Mouse (Mus musculus) erythroblast, embryonic 14.5 days (primary cell): Measurements from ENCODE around the gene Met.

Source experiments
- GATA1 ChIP-seq: IDR thresholded peaks from 2 replicates; pipeline ENCODE4 v1.6.1; 2012; ENCODE audit warnings: low read length, inconsistent platforms, mixed read lengths
- TAL1 ChIP-seq: IDR thresholded peaks from 3 replicates; pipeline ENCODE4 v1.6.1; 2012; ENCODE audit warnings: low read length, inconsistent platforms, mixed read lengths

DNA sequence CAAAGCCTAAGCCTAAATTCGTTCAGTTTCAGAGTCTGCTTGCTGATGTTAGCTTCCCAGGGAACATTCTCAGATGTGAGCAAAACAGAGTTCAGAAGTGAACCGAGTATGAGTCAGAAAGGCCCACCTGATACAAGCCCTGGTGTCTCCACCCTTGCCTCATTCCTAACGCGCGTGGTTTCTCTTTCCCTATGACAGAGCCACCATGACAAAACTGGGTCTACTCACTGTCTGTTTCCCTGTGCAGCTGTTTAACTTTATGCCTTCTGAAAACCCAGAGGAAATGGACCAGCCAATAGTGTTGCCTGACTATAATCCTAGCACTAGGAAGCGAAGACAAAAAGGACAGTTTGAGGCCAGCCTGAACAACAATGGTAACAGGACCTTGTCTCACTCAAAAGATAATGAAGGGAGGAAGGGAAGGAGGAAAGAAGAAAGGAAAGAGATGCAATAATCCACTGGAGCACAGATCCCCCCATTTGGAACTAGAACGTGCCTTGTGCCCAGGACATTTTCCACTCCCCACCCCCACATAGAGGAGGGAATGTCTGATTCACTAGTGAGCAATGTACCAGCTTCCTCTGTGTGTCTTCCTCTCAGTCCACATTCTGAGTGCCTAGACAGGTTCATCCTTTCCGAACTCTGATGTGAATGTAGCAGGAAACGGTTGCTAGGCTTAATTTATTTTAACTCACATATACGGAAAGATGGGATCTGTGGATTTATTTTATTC is 15.4 kb downstream of the Met start:
- no peak for TF ChIP-seq GATA1
- no peak for TF ChIP-seq TAL1
